Mouse (Mus musculus): ENCODE results near the gene Tnf. TPM values are rescaled to one million over a fixed set of nuclear protein-coding genes. Genes with fewer than 3 reads are reported as not detected.

Tnf gene
- polyA plus RNA-seq, 1 experiment from 2014 or later: not detected

GRCm38 (mm10) chr17:35225456-35225855 lies 23.6 kb upstream of the Tnf start:
- H3K27ac ChIP-seq (replicated peaks; ENCODE audit: low read depth, low read length): no peak overlapping the region
- DNase-seq (no peak), ATAC-seq (ENCODE audit: low FRiP score, low TSS enrichment) (no peak)
- no peaks in the 10 kb centered on the region for H3K27me3 ChIP-seq (ENCODE audit: control insufficient read depth, insufficient read depth, low read length)
- H3K4me3 ChIP-seq (replicated peaks; ENCODE audit: low read depth, low read length): no peak overlapping the region
- no peak overlapping the region for H3K4me2 ChIP-seq (ENCODE audit: low read length)
- peaks cover 55% of the 10 kb centered on the region for H3K36me3 ChIP-seq (ENCODE audit: control insufficient read depth, insufficient read depth, low read length)
- no peak overlapping the region for H3K9ac ChIP-seq (replicated peaks; ENCODE audit: low read length)
- H3K4me1 ChIP-seq (ENCODE audit: control insufficient read depth, insufficient read depth, low read length): no peaks in the 10 kb centered on the region
- WGBS: 95% methylated on average over 5 of the region's 5 CpGs
- no peaks in the 10 kb centered on the region for H3K9me3 ChIP-seq (ENCODE audit: control insufficient read depth, low read length)

- H3K9ac ChIP-seq (replicated peaks; ENCODE audit: low read length): no peak overlapping the region
- DNase-seq: no peak
- no peaks in the 10 kb centered on the region for H3K27me3 ChIP-seq (ENCODE audit: control insufficient read depth, insufficient read depth, low read length)
- H3K36me3 ChIP-seq (ENCODE audit: control insufficient read depth, insufficient read depth, low read length): peaks cover 57% of the 10 kb centered on the region
- no peak overlapping the region for H3K4me2 ChIP-seq (ENCODE audit: low read length)
- no peaks in the 10 kb centered on the region for H3K9me3 ChIP-seq (ENCODE audit: control insufficient read depth, low read length)
- H3K4me3 ChIP-seq (replicated peaks; ENCODE audit: low read depth, low read length): no peak overlapping the region
- H3K27ac ChIP-seq (replicated peaks; ENCODE audit: low read depth, low read length): no peak overlapping the region
- WGBS: 92% methylated on average over 4 of the region's 4 CpGs
- ATAC-seq (ENCODE audit: low FRiP score, low TSS enrichment): no peak
- no peaks in the 10 kb centered on the region for H3K4me1 ChIP-seq (ENCODE audit: control insufficient read depth, insufficient read depth, low read length)
Measured at GRCm38 (mm10) chr17:35224641-35225040, 22.8 kb upstream of the Tnf start.

- ATAC-seq (ENCODE audit: low FRiP score, low TSS enrichment): no peak
- Histone ChIP-seq H3K4me2 (ENCODE audit: low read length) (no peak overlapping the region), H3K4me3 (replicated peaks; ENCODE audit: low read depth, low read length) (no peak overlapping the region), H3K9me3 (ENCODE audit: control insufficient read depth, low read length) (no peaks in the 10 kb centered on the region), H3K27ac (replicated peaks; ENCODE audit: low read depth, low read length) (no peak overlapping the region), H3K4me1 (ENCODE audit: control insufficient read depth, insufficient read depth, low read length) (no peaks in the 10 kb centered on the region), H3K9ac (replicated peaks; ENCODE audit: low read length) (no peak overlapping the region), H3K36me3 (ENCODE audit: control insufficient read depth, insufficient read depth, low read length) (peaks cover 40% of the 10 kb centered on the region), H3K27me3 (ENCODE audit: control insufficient read depth, insufficient read depth, low read length) (no peaks in the 10 kb centered on the region)
- DNase-seq: no peak
- WGBS: 86% methylated on average over 6 of the region's 6 CpGs
Measured at GRCm38 (mm10) chr17:35222299-35222698, 20.5 kb upstream of the Tnf start.

GRCm38 (mm10) chr17:35220156-35220952 lies 18.5 kb upstream of the Tnf start, which contains the start of gene Gm16181:
Gm16181 (plus strand) TSS chr17:35220834.
- Histone ChIP-seq H3K4me1 (ENCODE audit: control insufficient read depth, insufficient read depth, low read length) (no peaks in the 10 kb centered on the region), H3K27me3 (ENCODE audit: control insufficient read depth, insufficient read depth, low read length) (no peaks in the 10 kb centered on the region), H3K9ac (replicated peaks; ENCODE audit: low read length) (peak within 1 kb of the TSS; percentile 26; the same call in 1 of the 2 replicates), H3K4me3 (replicated peaks; ENCODE audit: low read depth, low read length) (no peak within 1 kb of the TSS), H3K36me3 (ENCODE audit: control insufficient read depth, insufficient read depth, low read length) (peaks cover 32% of the 10 kb centered on the region), H3K27ac (replicated peaks; ENCODE audit: low read depth, low read length) (no peak within 1 kb of the TSS), H3K9me3 (ENCODE audit: control insufficient read depth, low read length) (no peaks in the 10 kb centered on the region), H3K4me2 (ENCODE audit: low read length) (no peak within 1 kb of the TSS)
- no peak for DNase-seq
- ATAC-seq (ENCODE audit: low FRiP score, low TSS enrichment): no peak
- whole genome bisulfite sequencing: 82% methylated on average over 28 of the region's 28 CpGs

GRCm38 (mm10) chr17:35219601-35220041 lies 17.8 kb upstream of the Tnf start:
- Histone ChIP-seq H3K27ac (replicated peaks; ENCODE audit: low read depth, low read length) (no peak overlapping the region), H3K4me1 (ENCODE audit: control insufficient read depth, insufficient read depth, low read length) (no peaks in the 10 kb centered on the region), H3K36me3 (ENCODE audit: control insufficient read depth, insufficient read depth, low read length) (peaks cover 27% of the 10 kb centered on the region), H3K4me3 (replicated peaks; ENCODE audit: low read depth, low read length) (no peak overlapping the region), H3K9me3 (ENCODE audit: control insufficient read depth, low read length) (no peaks in the 10 kb centered on the region), H3K9ac (replicated peaks; ENCODE audit: low read length) (no peak overlapping the region), H3K27me3 (ENCODE audit: control insufficient read depth, insufficient read depth, low read length) (no peaks in the 10 kb centered on the region), H3K4me2 (ENCODE audit: low read length) (no peak overlapping the region)
- WGBS: 91% methylated on average over 6 of the region's 6 CpGs
- ATAC-seq (ENCODE audit: low FRiP score, low TSS enrichment) (no peak), DNase-seq (no peak)

- peaks cover 27% of the 10 kb centered on the region for H3K36me3 ChIP-seq (ENCODE audit: control insufficient read depth, insufficient read depth, low read length)
- no peak overlapping the region for H3K27ac ChIP-seq (replicated peaks; ENCODE audit: low read depth, low read length)
- no peaks in the 10 kb centered on the region for H3K27me3 ChIP-seq (ENCODE audit: control insufficient read depth, insufficient read depth, low read length)
- ATAC-seq (ENCODE audit: low FRiP score, low TSS enrichment): no peak
- no peak overlapping the region for H3K4me2 ChIP-seq (ENCODE audit: low read length)
- no peak for DNase-seq
- no peaks in the 10 kb centered on the region for H3K4me1 ChIP-seq (ENCODE audit: control insufficient read depth, insufficient read depth, low read length)
- no peak overlapping the region for H3K4me3 ChIP-seq (replicated peaks; ENCODE audit: low read depth, low read length)
- 87% methylated on average over 18 of the region's 18 CpGs for WGBS
- H3K9ac ChIP-seq (replicated peaks; ENCODE audit: low read length): no peak overlapping the region
- no peaks in the 10 kb centered on the region for H3K9me3 ChIP-seq (ENCODE audit: control insufficient read depth, low read length)
Measured at GRCm38 (mm10) chr17:35218516-35219193, 16.8 kb upstream of the Tnf start.

- no peak overlapping the region for H3K27ac ChIP-seq (replicated peaks; ENCODE audit: low read depth, low read length)
- no peak overlapping the region for H3K9ac ChIP-seq (replicated peaks; ENCODE audit: low read length)
- DNase-seq (no peak), ATAC-seq (ENCODE audit: low FRiP score, low TSS enrichment) (no peak)
- no peaks in the 10 kb centered on the region for H3K9me3 ChIP-seq (ENCODE audit: control insufficient read depth, low read length)
- H3K4me2 ChIP-seq (ENCODE audit: low read length): no peak overlapping the region
- H3K27me3 ChIP-seq (ENCODE audit: control insufficient read depth, insufficient read depth, low read length): no peaks in the 10 kb centered on the region
- WGBS: 91% methylated on average over 5 of the region's 5 CpGs
- H3K4me3 ChIP-seq (replicated peaks; ENCODE audit: low read depth, low read length): no peak overlapping the region
- no peaks in the 10 kb centered on the region for H3K4me1 ChIP-seq (ENCODE audit: control insufficient read depth, insufficient read depth, low read length)
- no peaks in the 10 kb centered on the region for H3K36me3 ChIP-seq (ENCODE audit: control insufficient read depth, insufficient read depth, low read length)
Measured at GRCm38 (mm10) chr17:35213071-35213470, 11.3 kb upstream of the Tnf start.

- Histone ChIP-seq H3K9ac (replicated peaks; ENCODE audit: low read length) (no peak overlapping the region), H3K4me2 (ENCODE audit: low read length) (no peak overlapping the region), H3K27me3 (ENCODE audit: control insufficient read depth, insufficient read depth, low read length) (no peaks in the 10 kb centered on the region), H3K4me3 (replicated peaks; ENCODE audit: low read depth, low read length) (no peak overlapping the region), H3K27ac (replicated peaks; ENCODE audit: low read depth, low read length) (no peak overlapping the region), H3K4me1 (ENCODE audit: control insufficient read depth, insufficient read depth, low read length) (no peaks in the 10 kb centered on the region), H3K9me3 (ENCODE audit: control insufficient read depth, low read length) (no peaks in the 10 kb centered on the region), H3K36me3 (ENCODE audit: control insufficient read depth, insufficient read depth, low read length) (no peaks in the 10 kb centered on the region)
- WGBS: 89% methylated on average over 3 of the region's 3 CpGs
- ATAC-seq (ENCODE audit: low FRiP score, low TSS enrichment) (no peak), DNase-seq (no peak)
Measured at GRCm38 (mm10) chr17:35210593-35210992, 8.8 kb upstream of the Tnf start.
